In genomic region chr11:68119136-68119535, GRCm38 (mm10) we compare ENCODE assay signal across 22 mouse cellular contexts.
A peak's percentile ranks its signal among the peaks of the same experiment; 100 is the strongest.
DNase-seq lines count a peak whose midpoint lies in the region; ATAC-seq and TF ChIP-seq lines count a peak whose summit lies in the region.
"Had no signal": no experiment of that assay in that cellular context is flagged by ENCODE, and none has a peak within 500 bp of the region (broad histone marks: within the 10 kb centered on the region; RNA-seq: fewer than 3 reads in every experiment).

No protein-coding gene starts in this region.

- TF ChIP-seq POLR2A in MEL (IDR thresholded peaks at IDR 0.05; ENCODE audit: control insufficient read depth in 1 of 2, insufficient read depth in 1 of 2, low read depth in 1 of 2, low read length in 2 of 2, poor library complexity in 1 of 2), result no peak
- no peak for TF ChIP-seq POLR2A in cerebellum, adult 2 months (IDR thresholded peaks at IDR 0.05; ENCODE audit: borderline replicate concordance, insufficient read depth, low read length)

- peak; percentile 93 to 94 for TF ChIP-seq EP300 in MEL (IDR thresholded peaks at IDR 0.05; ENCODE audit: low read depth in 1 of 2, low read length in 2 of 2)

- no peak for TF ChIP-seq CTCF in MEL (IDR thresholded peaks at IDR 0.05 in 2 of 3, conservative IDR thresholded peaks at IDR 0.05 in 1 of 3; ENCODE audit: control insufficient read depth in 1 of 3, insufficient read depth in 1 of 3, low read depth in 2 of 3, low read length in 3 of 3, poor library complexity in 1 of 3, severe bottlenecking in 1 of 3)
- TF ChIP-seq CTCF in cerebellum, adult 2 months (IDR thresholded peaks at IDR 0.05; ENCODE audit: borderline replicate concordance, insufficient read depth, low read depth, low read length), result no peak

- H3K36me3 ChIP-seq in MEL (ENCODE audit: control insufficient read depth in 1 of 2, insufficient read depth in 2 of 2, low read length in 2 of 2), result peaks cover 0 to 21% of the 10 kb centered on the region in 2 experiments; a peak in 2 of 4 replicates
- H3K36me3 ChIP-seq: embryonic facial prominence, embryonic 13.5 days; embryonic facial prominence, embryonic 15.5 days; forebrain, embryonic 10.5 days; forebrain, embryonic 12.5 days had no signal

- no peaks in the 10 kb centered on the region for H3K79me2 ChIP-seq in MEL (ENCODE audit: control insufficient read depth, insufficient read depth, low read length, poor library complexity)

- H3K9ac ChIP-seq in MEL (ENCODE audit: control insufficient read depth, low read depth, low read length, poor library complexity, severe bottlenecking), result no peak overlapping the region
- H3K9ac ChIP-seq: embryonic facial prominence, embryonic 13.5 days; embryonic facial prominence, embryonic 15.5 days; forebrain, embryonic 12.5 days had no signal

- ATAC-seq in megakaryocyte progenitor cell, adult 5-6 weeks (replicated peaks; ENCODE audit: poor library complexity), result peak; percentile 64
- ATAC-seq: forebrain, embryonic 14.5 days; forebrain, embryonic 16.5 days had no signal

- no peak overlapping the region for H3K4me3 ChIP-seq in MEL (ENCODE audit: control insufficient read depth in 1 of 2, insufficient read depth in 1 of 2, low read depth in 2 of 2, low read length in 2 of 2)
- no peak overlapping the region for H3K4me3 ChIP-seq in cerebellum, adult 2 months (replicated peaks; ENCODE audit: insufficient read depth, low read depth, low read length)
- H3K4me3 ChIP-seq: embryonic facial prominence, embryonic 13.5 days; embryonic facial prominence, embryonic 15.5 days; erythroblast, embryonic 14.5 days; forebrain, embryonic 10.5 days; forebrain, embryonic 12.5 days had no signal

- H3K27me3 ChIP-seq in MEL (ENCODE audit: control insufficient read depth in 1 of 2, insufficient read depth in 2 of 2, low read length in 2 of 2), result no peaks in the 10 kb centered on the region
- H3K27me3 ChIP-seq in cerebellum, adult 2 months (ENCODE audit: control insufficient read depth, insufficient read depth, low read length), result no peaks in the 10 kb centered on the region
- H3K27me3 ChIP-seq: embryonic facial prominence, embryonic 13.5 days; embryonic facial prominence, embryonic 15.5 days; forebrain, embryonic 12.5 days had no signal

- H3K27ac ChIP-seq in MEL (ENCODE audit: control insufficient read depth, low read depth, low read length), result no peak overlapping the region
- no peak overlapping the region for H3K27ac ChIP-seq in cerebellum, adult 2 months (ENCODE audit: insufficient read depth, low read length)
- H3K27ac ChIP-seq: embryonic facial prominence, embryonic 13.5 days; embryonic facial prominence, embryonic 15.5 days; forebrain, embryonic 10.5 days; forebrain, embryonic 12.5 days had no signal

- H3K4me1 ChIP-seq in MEL (ENCODE audit: control insufficient read depth in 1 of 2, insufficient read depth in 2 of 2, low read length in 2 of 2), result peaks cover 4 to 24% of the 10 kb centered on the region in 2 experiments
- H3K4me1 ChIP-seq in cerebellum, adult 2 months (ENCODE audit: control insufficient read depth, insufficient read depth, low read length), result peaks cover 7% of the 10 kb centered on the region; the same call in 1 of the 2 replicates

- DNase-seq in MEL (ENCODE audit: low read depth, low spot score), result peak; percentile 83
- peak; percentile 54 for DNase-seq in MEL-GATA-1-ER (ENCODE audit: extremely low read depth, low read depth)
- DNase-seq in thymus, postnatal 0 days (ENCODE audit: low spot score), result no peak
- no peak for DNase-seq in layer of hippocampus, adult 9-11 months
- no peak for DNase-seq in cerebellum, adult 2 months
- DNase-seq: adrenal gland, adult 2 months; adrenal gland, postnatal 10 days; adrenal gland, postnatal 25 days; cerebellum, adult 11-12 months; cerebellum, adult 8-10 months; cerebellum, adult 9-11 months; cerebellum, postnatal 14 days; cerebellum, postnatal 36 days; embryo, embryonic 11 days had no signal

- TF ChIP-seq RAD21 in MEL (IDR thresholded peaks at IDR 0.05; ENCODE audit: low read depth, low read length), result no peak

- no peaks in the 10 kb centered on the region for H3K9me3 ChIP-seq in MEL (replicated peaks; ENCODE audit: insufficient read depth, low read length)
- H3K9me3 ChIP-seq: embryonic facial prominence, embryonic 13.5 days; embryonic facial prominence, embryonic 15.5 days; forebrain, embryonic 10.5 days; forebrain, embryonic 12.5 days had no signal

- WGBS in cerebellum, adult 2 months, result 93% methylated on average over 13 of the region's 13 CpGs

TF ChIP-seq in MEL, 35 proteins besides CTCF, POLR2A, EP300 and RAD21:
- TF ChIP-seq MEF2A (IDR thresholded peaks at IDR 0.05; ENCODE audit: extremely low read depth, insufficient replicate concordance, low read depth, low read length, poor library complexity, severe bottlenecking), result peak; percentile 31; the same call in 1 of the 2 replicates
- TF ChIP-seq ETS1 (IDR thresholded peaks at IDR 0.05; ENCODE audit: low read depth, low read length), result peak; percentile 73
- peak; percentile 94 for TF ChIP-seq GATA1 (IDR thresholded peaks at IDR 0.05; ENCODE audit: low read depth, low read length)
- TF ChIP-seq USF1 (IDR thresholded peaks at IDR 0.05; ENCODE audit: low read depth, low read length), result no peak
- TF ChIP-seq SIN3A (IDR thresholded peaks at IDR 0.05; ENCODE audit: low read length), result peak; percentile 53; the same call in 1 of the 2 replicates
- peak; percentile 9; the same call in 1 of the 2 replicates for TF ChIP-seq SMC3 (IDR thresholded peaks at IDR 0.05; ENCODE audit: low read depth, low read length)
- peak; percentile 87 for TF ChIP-seq TAL1 (IDR thresholded peaks at IDR 0.05; ENCODE audit: low read length)
- TF ChIP-seq JUND (IDR thresholded peaks at IDR 0.05; ENCODE audit: low read depth, low read length), result no peak
- no peak for TF ChIP-seq TBP (IDR thresholded peaks at IDR 0.05; ENCODE audit: low read depth, low read length)
- 0 out of 2 replicates have a peak, but pooled peaks have one; percentile 36 for TF ChIP-seq MYC (IDR thresholded peaks at IDR 0.05; ENCODE audit: low read depth, low read length)
- TF ChIP-seq MAFK (IDR thresholded peaks at IDR 0.05; ENCODE audit: borderline replicate concordance, low read depth, low read length), result peak; percentile 75; the same call in 1 of the 2 replicates
- 0 out of 2 replicates have a peak, but pooled peaks have one; percentile 47 for TF ChIP-seq BHLHE40 (IDR thresholded peaks at IDR 0.05; ENCODE audit: borderline replicate concordance, low read depth, low read length)
- TF ChIP-seq RCOR1 (IDR thresholded peaks at IDR 0.05; ENCODE audit: low read depth, low read length), result peak; percentile 99
- no peak for TF ChIP-seq ZC3H11A (IDR thresholded peaks at IDR 0.05; ENCODE audit: low read depth, low read length)
- no peak for TF ChIP-seq CHD1 (IDR thresholded peaks at IDR 0.05; ENCODE audit: low read depth, low read length)
- TF ChIP-seq USF2 (IDR thresholded peaks at IDR 0.05; ENCODE audit: borderline replicate concordance in 1 of 2, insufficient read depth in 1 of 2, low read depth in 1 of 2, low read length in 2 of 2), result no peak
- no peak for TF ChIP-seq ZNF384 (IDR thresholded peaks at IDR 0.05; ENCODE audit: low read depth, low read length)
- TF ChIP-seq CHD2 (IDR thresholded peaks at IDR 0.05; ENCODE audit: low read length), result no peak
- no peak for TF ChIP-seq ZKSCAN1 (IDR thresholded peaks at IDR 0.05; ENCODE audit: low read depth, low read length)
- no peak for TF ChIP-seq GABPA (IDR thresholded peaks at IDR 0.05; ENCODE audit: low read depth, low read length)
- TF ChIP-seq NRF1 (IDR thresholded peaks at IDR 0.05; ENCODE audit: insufficient read depth, low read depth, low read length, poor library complexity, severe bottlenecking), result no peak
- TF ChIP-seq ELF1 (IDR thresholded peaks at IDR 0.05; ENCODE audit: low read depth, low read length), result no peak
- no peak for TF ChIP-seq MYB (IDR thresholded peaks at IDR 0.05; ENCODE audit: low read depth, low read length)
- peak; percentile 97 for TF ChIP-seq TCF12 (IDR thresholded peaks at IDR 0.05; ENCODE audit: low read depth, low read length)
- no peak for TF ChIP-seq MAX (IDR thresholded peaks at IDR 0.05; ENCODE audit: low read length)
- TF ChIP-seq MAZ (IDR thresholded peaks at IDR 0.05; ENCODE audit: low read depth, low read length), result no peak
- no peak for TF ChIP-seq POLR2AphosphoS2 (IDR thresholded peaks at IDR 0.05; ENCODE audit: low read length)
- no peak for TF ChIP-seq ZMIZ1 (IDR thresholded peaks at IDR 0.05; ENCODE audit: low read depth, low read length)
- no peak for TF ChIP-seq POLR2AphosphoS5 (IDR thresholded peaks at IDR 0.05; ENCODE audit: borderline replicate concordance, low read depth, low read length)
- no peak for TF ChIP-seq HCFC1 (IDR thresholded peaks at IDR 0.05; ENCODE audit: low read depth, low read length)
- no peak for TF ChIP-seq E2F4 (IDR thresholded peaks at IDR 0.05; ENCODE audit: borderline replicate concordance, low read depth, low read length)

Comparison
In these comparisons a context has a peak if more than half of its experiments do, and no peak if none do; other contexts are left out.
1. DNase-seq: peak in MEL (single experiment) and MEL-GATA-1-ER (single experiment); none in thymus, postnatal 0 days (single experiment), layer of hippocampus, adult 9-11 months (single experiment) and cerebellum, adult 2 months (0 of 2).